Mouse (Mus musculus) heart, embryonic 15.5 days (tissue): ENCODE measurements at regions not wholly inside any gene's neighbourhood (a gene's known extent, or its start where the extent isn't known, plus 50 kb on each side); places are given as distances from the start of the nearest gene placed in this dataset.

Experiments used
- ATAC-seq: fragments of 200-750 bp; cut with Nextera tagmentation; replicated peaks from 2 replicates; pipeline ENCODE4 v1.8.0; 2017; ENCODE audit warnings: low read depth, moderate TSS enrichment; ENCODE audit not compliant: insufficient number of reproducible peaks, insufficient read depth, low FRiP score
- H3K27ac ChIP-seq: fragments of 300-500 bp; sonication (generic); 2 replicates; pipeline ENCODE4 v1.5.1; 2015; ENCODE audit warnings: mild to moderate bottlenecking, inconsistent platforms
- H3K27me3 ChIP-seq: fragments of 300-500 bp; sonication (generic); 2 replicates; pipeline ENCODE4 v1.6.1; 2015; ENCODE audit warnings: inconsistent platforms
- H3K36me3 ChIP-seq: fragments of 300-500 bp; sonication (generic); 2 replicates; pipeline ENCODE4 v1.6.1; 2015; ENCODE audit warnings: mild to moderate bottlenecking, inconsistent platforms
- H3K4me1 ChIP-seq: fragments of 300-500 bp; sonication (generic); replicated peaks from 2 replicates; pipeline ENCODE4 v1.6.1; 2015; ENCODE audit warnings: inconsistent platforms
- H3K4me2 ChIP-seq: fragments of 300-500 bp; sonication (generic); 2 replicates; pipeline ENCODE4 v1.6.1; 2015; ENCODE audit warnings: inconsistent platforms, mild to moderate bottlenecking, moderate library complexity
- H3K4me3 ChIP-seq: fragments of 300-500 bp; sonication (generic); 2 replicates; pipeline ENCODE4 v1.5.1; 2015; ENCODE audit warnings: mild to moderate bottlenecking, inconsistent platforms
- H3K9ac ChIP-seq: fragments of 300-500 bp; sonication (generic); 2 replicates; pipeline ENCODE4 v1.6.1; 2015; ENCODE audit warnings: mild to moderate bottlenecking, inconsistent platforms
- H3K9me3 ChIP-seq: fragments of 300-500 bp; sonication (generic); replicated peaks from 2 replicates; pipeline ENCODE4 v1.6.1; 2016; ENCODE audit warnings: inconsistent platforms
- whole genome bisulfite sequencing: fragments of 180-500 bp; shearing (Covaris S2); methylation state at CpG from one replicate; pipeline ENCODE4 v1.1.7; 2015; ENCODE audit warnings: mixed read lengths; 5-methylcytosine and 5-hydroxymethylcytosine counted together

GRCm38 (mm10) chr17:65193341-65193740 lies 347.2 kb downstream of the Tmem232 start:
- no peak overlapping the region for H3K4me3 ChIP-seq
- peaks cover 9% of the 10 kb centered on the region; the same call in 1 of the 2 replicates for H3K4me1 ChIP-seq
- no peak for ATAC-seq
- no peaks in the 10 kb centered on the region for H3K27me3 ChIP-seq
- H3K36me3 ChIP-seq = no peaks in the 10 kb centered on the region
- no peak overlapping the region for H3K9ac ChIP-seq
- 88% methylated on average over 2 of the region's 2 CpGs for WGBS
- no peak overlapping the region for H3K4me2 ChIP-seq
- no peaks in the 10 kb centered on the region for H3K9me3 ChIP-seq
- no peak overlapping the region for H3K27ac ChIP-seq

GRCm38 (mm10) chr17:65192432-65193059 lies 348.0 kb downstream of the Tmem232 start:
- no peaks in the 10 kb centered on the region for H3K36me3 ChIP-seq
- no peak overlapping the region for H3K4me3 ChIP-seq
- no peaks in the 10 kb centered on the region for H3K9me3 ChIP-seq
- no peaks in the 10 kb centered on the region for H3K27me3 ChIP-seq
- no peak overlapping the region for H3K4me2 ChIP-seq
- no peak for ATAC-seq
- H3K9ac ChIP-seq = no peak overlapping the region
- WGBS = 72% methylated on average over 12 of the region's 12 CpGs
- H3K4me1 ChIP-seq = peaks cover 9% of the 10 kb centered on the region; the same call in 1 of the 2 replicates
- no peak overlapping the region for H3K27ac ChIP-seq

GRCm38 (mm10) chr17:65190839-65191591 lies 349.6 kb downstream of the Tmem232 start:
- no peak for ATAC-seq
- WGBS = 65% methylated on average over 12 of the region's 12 CpGs
- Histone ChIP-seq H3K36me3 (no peaks in the 10 kb centered on the region), H3K27me3 (no peaks in the 10 kb centered on the region), H3K4me1 (peaks cover 9% of the 10 kb centered on the region; the same call in 1 of the 2 replicates), H3K4me2 (no peak overlapping the region), H3K27ac (no peak overlapping the region), H3K9me3 (no peaks in the 10 kb centered on the region), H3K4me3 (no peak overlapping the region), H3K9ac (no peak overlapping the region)

- Histone ChIP-seq H3K4me1 (no peaks in the 10 kb centered on the region), H3K9me3 (no peaks in the 10 kb centered on the region), H3K27ac (no peak overlapping the region), H3K4me2 (no peak overlapping the region), H3K27me3 (no peaks in the 10 kb centered on the region), H3K36me3 (no peaks in the 10 kb centered on the region), H3K9ac (no peak overlapping the region), H3K4me3 (no peak overlapping the region)
- no peak for ATAC-seq
- WGBS = 58% methylated on average over 4 of the region's 4 CpGs
Measured at GRCm38 (mm10) chr17:65181164-65181563, 345.3 kb upstream of the 4930583I09Rik start.

GRCm38 (mm10) chr17:65175770-65176169 lies 339.9 kb upstream of the 4930583I09Rik start:
- no peak for ATAC-seq
- Histone ChIP-seq H3K4me2 (no peak overlapping the region), H3K4me3 (no peak overlapping the region), H3K4me1 (no peaks in the 10 kb centered on the region), H3K27me3 (no peaks in the 10 kb centered on the region), H3K9me3 (no peaks in the 10 kb centered on the region), H3K9ac (no peak overlapping the region), H3K36me3 (no peaks in the 10 kb centered on the region), H3K27ac (no peak overlapping the region)
- 59% methylated on average over 4 of the region's 4 CpGs for WGBS

GRCm38 (mm10) chr17:65174114-65174513 lies 338.2 kb upstream of the 4930583I09Rik start:
- ATAC-seq = no peak
- Histone ChIP-seq H3K9me3 (no peaks in the 10 kb centered on the region), H3K9ac (no peak overlapping the region), H3K36me3 (no peaks in the 10 kb centered on the region), H3K4me1 (no peaks in the 10 kb centered on the region), H3K27me3 (no peaks in the 10 kb centered on the region), H3K4me3 (no peak overlapping the region), H3K27ac (no peak overlapping the region), H3K4me2 (no peak overlapping the region)
- WGBS = 79% methylated on average over 6 of the region's 6 CpGs

- H3K36me3 ChIP-seq = no peaks in the 10 kb centered on the region
- no peak overlapping the region for H3K9ac ChIP-seq
- no peak overlapping the region for H3K4me2 ChIP-seq
- H3K9me3 ChIP-seq = no peaks in the 10 kb centered on the region
- no peak overlapping the region for H3K4me3 ChIP-seq
- 87% methylated on average over 3 of the region's 3 CpGs for WGBS
- no peak for ATAC-seq
- no peaks in the 10 kb centered on the region for H3K27me3 ChIP-seq
- no peak overlapping the region for H3K27ac ChIP-seq
- no peaks in the 10 kb centered on the region for H3K4me1 ChIP-seq
Measured at GRCm38 (mm10) chr17:65173236-65173635, 337.4 kb upstream of the 4930583I09Rik start.

GRCm38 (mm10) chr17:65170691-65171090 lies 334.8 kb upstream of the 4930583I09Rik start:
- ATAC-seq = no peak
- Histone ChIP-seq H3K4me3 (no peak overlapping the region), H3K4me1 (no peaks in the 10 kb centered on the region), H3K27me3 (no peaks in the 10 kb centered on the region), H3K9ac (no peak overlapping the region), H3K27ac (no peak overlapping the region), H3K9me3 (no peaks in the 10 kb centered on the region), H3K4me2 (no peak overlapping the region), H3K36me3 (no peaks in the 10 kb centered on the region)
- 57% methylated on average over 4 of the region's 4 CpGs for whole genome bisulfite sequencing

- H3K27ac ChIP-seq = no peak overlapping the region
- ATAC-seq = no peak
- H3K4me3 ChIP-seq = no peak overlapping the region
- no peaks in the 10 kb centered on the region for H3K36me3 ChIP-seq
- H3K4me1 ChIP-seq = no peaks in the 10 kb centered on the region
- no peak overlapping the region for H3K4me2 ChIP-seq
- H3K9me3 ChIP-seq = no peaks in the 10 kb centered on the region
- WGBS = 71% methylated on average over 4 of the region's 4 CpGs
- no peak overlapping the region for H3K9ac ChIP-seq
- no peaks in the 10 kb centered on the region for H3K27me3 ChIP-seq
Measured at GRCm38 (mm10) chr17:65169981-65170617, 334.2 kb upstream of the 4930583I09Rik start.

- Histone ChIP-seq H3K4me2 (no peak overlapping the region), H3K9ac (no peak overlapping the region), H3K36me3 (no peaks in the 10 kb centered on the region), H3K9me3 (no peaks in the 10 kb centered on the region), H3K27ac (no peak overlapping the region), H3K4me3 (no peak overlapping the region), H3K27me3 (no peaks in the 10 kb centered on the region), H3K4me1 (no peaks in the 10 kb centered on the region)
- ATAC-seq = no peak
- 49% methylated on average over 2 of the region's 2 CpGs for WGBS
Measured at GRCm38 (mm10) chr17:65146376-65146775, 310.5 kb upstream of the 4930583I09Rik start.

GRCm38 (mm10) chr17:65114651-65115050 lies 278.8 kb upstream of the 4930583I09Rik start:
- Histone ChIP-seq H3K9ac (no peak overlapping the region), H3K4me3 (no peak overlapping the region), H3K4me2 (no peak overlapping the region), H3K36me3 (no peaks in the 10 kb centered on the region), H3K4me1 (no peaks in the 10 kb centered on the region), H3K27me3 (no peaks in the 10 kb centered on the region), H3K9me3 (no peaks in the 10 kb centered on the region), H3K27ac (no peak overlapping the region)
- no peak for ATAC-seq
- 68% methylated on average over 5 of the region's 5 CpGs for WGBS
